Mouse (Mus musculus) kidney, embryonic 16.5 days (tissue): ENCODE data around the gene Dner. TPM values are rescaled to one million over a fixed set of nuclear protein-coding genes. Genes with fewer than 3 reads are reported as not detected.

Experiments used
- ATAC-seq: fragments of 200-750 bp; cut with Nextera tagmentation; 2 replicates; pipeline ENCODE4 v1.8.0; 2017; ENCODE audit warnings: moderate TSS enrichment; ENCODE audit not compliant: low FRiP score, low TSS enrichment
- H3K27ac ChIP-seq: fragments of 300-500 bp; sonication (generic); 2 replicates; pipeline ENCODE4 v1.5.1; 2014; ENCODE audit warnings: low read length
- H3K27me3 ChIP-seq: fragments of 300-500 bp; sonication (generic); 2 replicates; pipeline ENCODE4 v1.6.1; 2014; ENCODE audit warnings: low read length, control low read depth, mixed read lengths; ENCODE audit not compliant: insufficient read depth
- H3K36me3 ChIP-seq: fragments of 300-500 bp; sonication (generic); 2 replicates; pipeline ENCODE4 v1.6.1; 2014; ENCODE audit warnings: low read length, control low read depth, mixed read lengths; ENCODE audit not compliant: insufficient read depth
- H3K4me1 ChIP-seq: fragments of 300-500 bp; sonication (generic); 2 replicates; pipeline ENCODE4 v1.6.1; 2014; ENCODE audit warnings: low read length, control low read depth, mixed read lengths; ENCODE audit not compliant: insufficient read depth
- H3K4me2 ChIP-seq: fragments of 300-500 bp; sonication (generic); replicated peaks from 2 replicates; pipeline ENCODE4 v1.6.1; 2014; ENCODE audit warnings: low read depth, low read length
- H3K4me3 ChIP-seq: fragments of 300-500 bp; sonication (generic); 2 replicates; pipeline ENCODE4 v1.5.1; 2014; ENCODE audit warnings: mild to moderate bottlenecking, low read length
- H3K9ac ChIP-seq: fragments of 300-500 bp; sonication (generic); replicated peaks from 2 replicates; pipeline ENCODE4 v1.6.1; 2014; ENCODE audit warnings: low read length
- H3K9me3 ChIP-seq: fragments of 300-500 bp; sonication (generic); 2 replicates; pipeline ENCODE4 v1.6.1; 2016; ENCODE audit warnings: low read length, control low read depth
- WGBS: fragments of 180-500 bp; shearing (Covaris S2); extraction: QIAGEN DNeasy Blood & Tissue Kit; methylation state at CpG from one replicate; pipeline ENCODE4 v1.1.7; 2014; 5-methylcytosine and 5-hydroxymethylcytosine counted together
- polyA plus RNA-seq: library from polyadenylated mRNA; unstranded; fragments of >200 nt; fragmentation: Nextera tagmentation; extraction: Ambion mirVana; gene quantifications from 2 replicates; pipeline ENCODE4 v1.2.1, GENCODE M21; 2015

The Dner gene
- polyA plus RNA-seq, 1 experiment from 2014 or later = 1.4 TPM

DNA sequence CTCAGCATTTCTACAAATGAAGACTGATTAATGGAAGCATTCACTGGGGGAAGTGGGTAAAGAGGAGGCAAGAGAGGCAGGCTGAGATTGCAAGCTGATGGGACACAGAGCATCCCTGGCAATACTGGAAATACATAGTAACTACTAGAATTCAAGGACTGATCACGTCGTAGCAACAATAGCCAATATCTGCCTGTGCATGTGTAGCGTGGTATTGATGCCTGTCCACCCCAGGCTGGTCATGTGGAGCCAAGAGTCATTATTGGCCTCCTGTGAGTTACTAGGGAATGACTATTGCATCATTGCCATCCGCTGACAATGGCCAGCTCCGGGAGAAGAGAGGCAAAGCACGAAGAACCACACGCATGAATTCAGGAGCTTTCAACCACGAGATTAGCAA is 216.0 kb downstream of the Dner start:
- Histone ChIP-seq H3K9ac (no peak overlapping the region), H3K9me3 (no peaks in the 10 kb centered on the region), H3K4me3 (no peak overlapping the region), H3K27me3 (no peaks in the 10 kb centered on the region), H3K4me2 (no peak overlapping the region), H3K4me1 (no peaks in the 10 kb centered on the region), H3K36me3 (no peaks in the 10 kb centered on the region), H3K27ac (no peak overlapping the region)
- WGBS = 84% methylated on average over 8 of the region's 8 CpGs
- ATAC-seq = no peak

GRCm38 (mm10) chr1:84474274-84474673 is 221.7 kb downstream of the Dner start:
- H3K9me3 ChIP-seq = peaks cover 3% of the 10 kb centered on the region; the same call in 1 of the 2 replicates
- no peak overlapping the region for H3K27ac ChIP-seq
- no peak overlapping the region for H3K9ac ChIP-seq
- no peak overlapping the region for H3K4me2 ChIP-seq
- no peaks in the 10 kb centered on the region for H3K36me3 ChIP-seq
- H3K4me1 ChIP-seq = no peaks in the 10 kb centered on the region
- no peaks in the 10 kb centered on the region for H3K27me3 ChIP-seq
- no peak overlapping the region for H3K4me3 ChIP-seq
- WGBS = 98% methylated on average over 3 of the region's 3 CpGs
- no peak for ATAC-seq

DNA sequence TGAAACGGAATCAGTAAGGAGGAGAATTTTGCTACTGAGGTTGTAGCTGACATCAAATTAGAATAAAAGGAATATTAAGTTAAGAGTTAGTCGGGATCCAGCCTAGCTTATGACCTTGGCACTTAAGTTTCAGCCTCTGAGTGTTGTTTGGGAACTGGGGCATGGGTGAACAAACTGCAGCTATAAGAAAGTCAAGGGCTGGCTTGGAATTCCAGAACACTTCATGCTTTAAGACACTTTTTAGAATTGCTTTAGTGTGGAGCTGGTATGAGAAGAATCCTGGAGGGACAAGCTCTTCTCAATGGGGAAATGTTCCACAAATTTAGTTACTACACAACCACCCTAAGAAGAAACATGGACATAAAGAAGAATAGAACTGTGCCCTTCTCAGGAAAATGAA is 223.8 kb downstream of the Dner start:
- H3K27ac ChIP-seq = no peak overlapping the region
- 72% methylated on average over 2 of the region's 2 CpGs for WGBS
- H3K9me3 ChIP-seq = peaks cover 3% of the 10 kb centered on the region; the same call in 1 of the 2 replicates
- H3K36me3 ChIP-seq = no peaks in the 10 kb centered on the region
- no peaks in the 10 kb centered on the region for H3K27me3 ChIP-seq
- no peak overlapping the region for H3K4me3 ChIP-seq
- H3K9ac ChIP-seq = no peak overlapping the region
- H3K4me2 ChIP-seq = no peak overlapping the region
- ATAC-seq = no peak
- no peaks in the 10 kb centered on the region for H3K4me1 ChIP-seq

DNA sequence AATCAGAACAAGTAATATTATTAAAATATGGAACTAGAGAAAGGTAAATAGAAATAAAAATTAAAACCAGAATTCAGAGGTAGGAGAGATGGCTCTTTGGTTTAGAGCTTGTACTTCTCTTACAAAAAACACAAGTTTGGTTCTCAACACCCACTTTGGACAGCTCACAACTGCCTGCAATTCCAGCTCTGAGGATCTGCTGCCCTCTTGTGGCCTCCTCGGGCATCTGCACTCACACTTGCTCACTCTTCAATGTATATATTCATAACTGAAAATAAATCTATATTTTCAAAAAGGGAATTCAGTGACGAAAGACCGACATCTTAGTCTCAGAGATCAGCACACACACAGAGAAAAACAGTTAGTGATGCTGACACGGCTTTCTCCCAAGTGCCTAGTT is 225.7 kb downstream of the Dner start:
- WGBS = 70% methylated on average over 4 of the region's 4 CpGs
- no peaks in the 10 kb centered on the region for H3K27me3 ChIP-seq
- H3K9me3 ChIP-seq = peaks cover 3% of the 10 kb centered on the region; the same call in 1 of the 2 replicates
- H3K4me3 ChIP-seq = no peak overlapping the region
- ATAC-seq = no peak
- H3K9ac ChIP-seq = no peak overlapping the region
- no peak overlapping the region for H3K27ac ChIP-seq
- H3K36me3 ChIP-seq = no peaks in the 10 kb centered on the region
- no peak overlapping the region for H3K4me2 ChIP-seq
- no peaks in the 10 kb centered on the region for H3K4me1 ChIP-seq

- no peak overlapping the region for H3K27ac ChIP-seq
- no peak overlapping the region for H3K4me2 ChIP-seq
- 79% methylated on average over 3 of the region's 3 CpGs for WGBS
- ATAC-seq = no peak
- H3K9me3 ChIP-seq = peaks cover 3% of the 10 kb centered on the region; the same call in 1 of the 2 replicates
- H3K9ac ChIP-seq = no peak overlapping the region
- H3K27me3 ChIP-seq = no peaks in the 10 kb centered on the region
- no peak overlapping the region for H3K4me3 ChIP-seq
- no peaks in the 10 kb centered on the region for H3K36me3 ChIP-seq
- no peaks in the 10 kb centered on the region for H3K4me1 ChIP-seq
Measured at GRCm38 (mm10) chr1:84467664-84468063, 228.4 kb downstream of the Dner start.

DNA sequence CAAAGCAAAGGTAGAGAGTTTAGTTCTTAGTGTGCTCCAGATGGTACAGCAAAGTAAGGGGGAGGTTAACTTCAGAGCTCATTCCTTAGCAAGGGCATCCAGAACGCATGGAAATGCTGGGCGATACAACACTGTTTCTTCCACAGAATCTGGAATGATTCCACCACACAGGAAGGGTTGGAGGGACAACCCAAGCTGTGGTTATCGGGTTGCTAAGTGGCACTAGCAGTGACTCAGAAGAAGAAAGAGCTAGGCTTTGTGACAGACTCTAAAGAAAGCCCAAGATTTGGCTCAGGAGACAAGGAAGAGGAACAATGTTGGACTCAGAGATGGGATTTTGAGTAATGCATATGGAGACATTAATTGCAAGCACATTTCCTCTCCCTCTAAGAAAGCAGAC is 231.3 kb downstream of the Dner start:
- Histone ChIP-seq H3K4me3 (no peak overlapping the region), H3K9me3 (no peaks in the 10 kb centered on the region), H3K27ac (no peak overlapping the region), H3K27me3 (no peaks in the 10 kb centered on the region), H3K4me1 (no peaks in the 10 kb centered on the region), H3K36me3 (no peaks in the 10 kb centered on the region), H3K4me2 (no peak overlapping the region), H3K9ac (no peak overlapping the region)
- 89% methylated on average over 3 of the region's 3 CpGs for WGBS
- ATAC-seq = no peak

GRCm38 (mm10) chr1:84463976-84464662 is 231.9 kb downstream of the Dner start:
- Histone ChIP-seq H3K4me1 (no peaks in the 10 kb centered on the region), H3K4me3 (no peak overlapping the region), H3K4me2 (no peak overlapping the region), H3K9me3 (no peaks in the 10 kb centered on the region), H3K27me3 (no peaks in the 10 kb centered on the region), H3K9ac (no peak overlapping the region), H3K36me3 (no peaks in the 10 kb centered on the region), H3K27ac (no peak overlapping the region)
- WGBS = 88% methylated on average over 5 of the region's 5 CpGs
- no peak for ATAC-seq

DNA sequence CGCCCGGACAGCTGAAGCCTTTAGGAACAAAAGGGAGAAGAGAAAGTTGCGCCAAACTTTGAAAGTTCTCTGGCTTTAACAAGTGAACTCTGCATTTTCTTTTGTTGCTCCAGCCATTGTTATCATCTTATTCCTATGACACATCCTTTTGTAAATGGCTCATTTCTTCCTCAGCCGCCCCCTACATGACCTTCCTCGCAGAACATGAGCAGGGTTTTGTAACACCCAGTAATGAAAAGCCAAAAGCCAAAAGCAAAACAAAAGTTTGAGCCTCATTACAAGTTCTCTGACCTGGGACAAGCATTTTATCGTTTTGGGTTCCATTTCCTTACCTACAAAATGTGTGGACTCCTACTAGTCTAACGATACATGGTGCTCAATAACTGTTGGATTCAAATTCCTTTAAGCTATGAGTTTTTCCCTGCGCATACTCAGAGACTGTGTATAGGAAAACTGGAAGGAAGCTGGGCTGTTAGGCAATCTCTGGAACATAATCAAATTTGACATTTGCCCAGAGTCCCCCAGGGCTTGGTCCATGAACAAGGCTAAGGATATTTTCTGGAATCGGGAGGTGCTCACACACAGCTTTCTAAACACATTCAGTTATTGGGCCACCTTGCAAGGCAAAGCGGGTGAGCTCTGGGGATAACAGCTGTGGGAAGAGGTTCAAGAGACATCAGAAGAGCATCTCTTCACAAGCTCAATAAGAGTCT is 246.3 kb downstream of the Dner start:
- Histone ChIP-seq H3K36me3 (no peaks in the 10 kb centered on the region), H3K27ac (no peak overlapping the region), H3K4me1 (no peaks in the 10 kb centered on the region), H3K4me3 (no peak overlapping the region), H3K27me3 (no peaks in the 10 kb centered on the region), H3K9ac (no peak overlapping the region), H3K4me2 (no peak overlapping the region), H3K9me3 (no peaks in the 10 kb centered on the region)
- 85% methylated on average over 10 of the region's 10 CpGs for WGBS
- no peak for ATAC-seq

DNA sequence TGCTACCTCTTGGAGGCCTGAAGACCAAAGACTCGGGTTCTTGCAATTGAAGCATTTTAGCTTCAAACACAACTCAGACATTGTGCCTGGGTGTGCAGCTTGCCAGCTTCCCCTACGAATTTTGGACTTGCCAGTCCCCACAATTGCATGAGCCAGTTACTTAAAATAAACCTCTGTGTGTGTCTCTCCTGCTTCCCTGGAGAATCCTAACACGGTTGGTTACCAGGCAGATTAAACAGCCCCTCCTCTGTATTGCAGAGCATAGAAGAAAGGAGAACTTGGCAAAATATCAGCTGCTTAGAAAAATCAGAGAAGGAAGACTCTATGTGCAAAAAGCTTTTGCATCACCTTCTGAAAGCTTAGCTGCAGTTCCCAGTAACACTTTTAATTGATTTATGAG is 252.4 kb downstream of the Dner start:
- H3K4me2 ChIP-seq = no peak overlapping the region
- H3K27ac ChIP-seq = no peak overlapping the region
- no peak overlapping the region for H3K9ac ChIP-seq
- WGBS = 61% methylated on average over 3 of the region's 3 CpGs
- ATAC-seq = no peak
- H3K9me3 ChIP-seq = no peaks in the 10 kb centered on the region
- H3K36me3 ChIP-seq = no peaks in the 10 kb centered on the region
- no peaks in the 10 kb centered on the region for H3K4me1 ChIP-seq
- no peak overlapping the region for H3K4me3 ChIP-seq
- no peaks in the 10 kb centered on the region for H3K27me3 ChIP-seq

GRCm38 (mm10) chr1:84443050-84443449 is 253.0 kb downstream of the Dner start:
- no peaks in the 10 kb centered on the region for H3K9me3 ChIP-seq
- H3K36me3 ChIP-seq = no peaks in the 10 kb centered on the region
- no peaks in the 10 kb centered on the region for H3K27me3 ChIP-seq
- H3K4me1 ChIP-seq = no peaks in the 10 kb centered on the region
- 94% methylated on average over 5 of the region's 5 CpGs for WGBS
- no peak for ATAC-seq
- H3K9ac ChIP-seq = no peak overlapping the region
- H3K4me2 ChIP-seq = no peak overlapping the region
- H3K27ac ChIP-seq = no peak overlapping the region
- H3K4me3 ChIP-seq = no peak overlapping the region
